Mouse (Mus musculus) gastrocnemius, adult 2 months (tissue): ENCODE measurements around the gene Atp1a1. TPM values are rescaled to one million over a fixed set of nuclear protein-coding genes. Genes with fewer than 3 reads are reported as not detected.

Source experiments
- DNase-seq: peaks from one replicate; pipeline ENCODE4 v3.0.0; 2022
- H3K27ac ChIP-seq: fragments of 200-600 bp; 2 replicates; pipeline ENCODE4 v1.8.1; 2022; ENCODE audit warnings: mild to moderate bottlenecking
- H3K4me3 ChIP-seq: fragments of 200-600 bp; 2 replicates; pipeline ENCODE4 v1.8.1; 2022; ENCODE audit warnings: mild to moderate bottlenecking, moderate library complexity
- CTCF ChIP-seq: fragments of 200-600 bp; IDR thresholded peaks from 2 replicates; pipeline ENCODE4 v1.8.1; 2022; ENCODE audit warnings: antibody characterized with exemption, mild to moderate bottlenecking, moderate library complexity
- intact Hi-C: fragments of 180-260 bp; cut with DNase I; formaldehyde crosslinking; loops from one replicate; pipeline ENCODE4 v1.15.1; 2025
- total RNA-seq, 2 experiments: library from RNA; stranded (reverse); gene quantifications; 2 replicates each; pipeline ENCODE4 v1.2.3; 2021

The Atp1a1 gene
- total RNA-seq, 2 experiments from 2014 or later: 80.1 to 81.1 TPM

- no peak for DNase-seq
- intact Hi-C loops: no loop called here
- no peak overlapping the region for H3K27ac ChIP-seq
- TF ChIP-seq CTCF: no peak
- no peak overlapping the region for H3K4me3 ChIP-seq
Measured at GRCm38 (mm10) chr3:101556712-101557111, 47.8 kb downstream of the Atp1a1 start.

- DNase-seq: peak; percentile 55
- intact Hi-C loops: loop anchor here (5.0 kb wide), 1 partner anchor 49 kb away; the partner anchor contains the start of gene Atp1a1
- H3K4me3 ChIP-seq: no peak overlapping the region
- TF ChIP-seq CTCF: no peak
- no peak overlapping the region for H3K27ac ChIP-seq
Measured at GRCm38 (mm10) chr3:101552621-101553620, 51.6 kb downstream of the Atp1a1 start.

GRCm38 (mm10) chr3:101551457-101552230 is 52.8 kb downstream of the Atp1a1 start:
- peak; percentile 74 for DNase-seq
- no peak for TF ChIP-seq CTCF
- H3K4me3 ChIP-seq: peak overlapping the region; percentile 17
- intact Hi-C loops: loop anchor here (5.0 kb wide), 1 partner anchor 51 kb away; the partner anchor contains the start of gene Atp1a1
- peak overlapping the region; percentile 77 for H3K27ac ChIP-seq

GRCm38 (mm10) chr3:101549749-101550148 is 54.7 kb downstream of the Atp1a1 start:
- intact Hi-C loops: loop anchor here (5.0 kb wide), 1 partner anchor 53 kb away; the partner anchor contains the start of gene Atp1a1
- TF ChIP-seq CTCF: no peak
- H3K27ac ChIP-seq: peak overlapping the region; percentile 49; the same call in 1 of the 2 replicates
- no peak for DNase-seq
- H3K4me3 ChIP-seq: no peak overlapping the region

GRCm38 (mm10) chr3:101544116-101544515 is 60.4 kb downstream of the Atp1a1 start:
- intact Hi-C loops: no loop called here
- H3K27ac ChIP-seq: no peak overlapping the region
- TF ChIP-seq CTCF: no peak
- H3K4me3 ChIP-seq: no peak overlapping the region
- DNase-seq: no peak

GRCm38 (mm10) chr3:101541571-101541970 is 62.9 kb downstream of the Atp1a1 start:
- DNase-seq: no peak
- no peak for TF ChIP-seq CTCF
- Histone ChIP-seq H3K27ac (no peak overlapping the region), H3K4me3 (no peak overlapping the region)
- intact Hi-C loops: no loop called here

- intact Hi-C loops: no loop called here
- no peak overlapping the region for H3K4me3 ChIP-seq
- TF ChIP-seq CTCF: no peak
- H3K27ac ChIP-seq: no peak overlapping the region
- no peak for DNase-seq
Measured at GRCm38 (mm10) chr3:101540568-101540967, 63.9 kb downstream of the Atp1a1 start.

GRCm38 (mm10) chr3:101536322-101536721 is 68.2 kb downstream of the Atp1a1 start:
- no peak overlapping the region for H3K4me3 ChIP-seq
- intact Hi-C loops: no loop called here
- no peak for TF ChIP-seq CTCF
- DNase-seq: peak; percentile 76
- peak overlapping the region; percentile 56; the same call in 1 of the 2 replicates for H3K27ac ChIP-seq

- TF ChIP-seq CTCF: no peak
- DNase-seq: no peak
- Histone ChIP-seq H3K4me3 (no peak overlapping the region), H3K27ac (no peak overlapping the region)
- intact Hi-C loops: no loop called here
Measured at GRCm38 (mm10) chr3:101534311-101534710, 70.2 kb downstream of the Atp1a1 start.

- TF ChIP-seq CTCF: no peak
- Histone ChIP-seq H3K4me3 (no peak overlapping the region), H3K27ac (no peak overlapping the region)
- intact Hi-C loops: no loop called here
- peak; percentile 35 for DNase-seq
Measured at GRCm38 (mm10) chr3:101533373-101533772, 71.1 kb downstream of the Atp1a1 start.

- intact Hi-C loops: no loop called here
- no peak for TF ChIP-seq CTCF
- DNase-seq: no peak
- Histone ChIP-seq H3K27ac (no peak overlapping the region), H3K4me3 (no peak overlapping the region)
Measured at GRCm38 (mm10) chr3:101530928-101531327, 73.6 kb downstream of the Atp1a1 start.

- H3K27ac ChIP-seq: peak overlapping the region; percentile 24; the same call in 1 of the 2 replicates
- TF ChIP-seq CTCF: no peak
- intact Hi-C loops: no loop called here
- H3K4me3 ChIP-seq: peak overlapping the region; percentile 34
- DNase-seq: peak; percentile 31
Measured at GRCm38 (mm10) chr3:101528900-101529594, 75.4 kb downstream of the Atp1a1 start.
